Mouse (Mus musculus): Measurements from ENCODE around the gene Ptpn11. TPM values are rescaled to one million over a fixed set of nuclear protein-coding genes. Genes with fewer than 3 reads are reported as not detected.
"Not testable (repeated sequence)": the region's sequence is repeated elsewhere in the genome, so short reads cannot be mapped to it uniquely, and the experiment has no call there.

The Ptpn11 gene
- total RNA-seq, 2 experiments from 2014 or later = 93.7 to 99.3 TPM

DNA sequence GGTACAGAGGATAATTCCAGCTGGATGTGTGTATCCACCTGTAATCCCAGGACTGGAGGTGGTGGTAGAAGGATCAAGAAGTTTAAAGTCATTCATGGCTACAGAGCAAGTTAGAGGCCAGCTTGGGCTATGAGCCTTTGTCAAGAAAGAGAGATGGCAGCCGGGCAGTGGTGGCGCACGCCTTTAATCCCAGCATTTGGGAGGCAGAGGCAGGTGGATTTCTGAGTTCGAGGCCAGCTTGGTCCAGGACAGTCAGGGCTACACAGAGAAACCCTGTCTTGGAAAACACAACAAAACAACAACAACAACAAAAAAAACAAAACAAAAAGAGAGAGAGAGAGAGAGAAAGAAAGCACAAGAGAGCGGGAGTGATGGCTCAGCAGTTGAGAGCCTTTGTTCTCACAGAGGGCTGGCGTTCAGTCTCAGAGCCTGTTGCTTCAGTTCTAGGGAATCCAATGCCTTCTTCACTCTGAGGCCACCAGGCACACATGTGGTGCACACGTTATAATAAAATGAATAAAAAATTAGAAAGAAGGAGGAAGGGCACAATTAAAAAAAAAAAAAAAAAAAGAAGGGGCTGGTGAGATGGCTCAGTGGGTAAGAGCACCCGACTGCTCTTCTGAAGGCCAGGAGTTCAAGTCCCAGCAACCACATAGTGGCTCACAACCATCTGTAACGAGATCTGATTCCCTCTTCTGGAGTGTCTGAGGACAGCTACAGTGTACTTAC, 25.6 kb upstream of the Ptpn11 start:
- intact Hi-C loops (cut with DNase I) = loop anchor here (5.0 kb wide), 1 partner anchor 171 kb away; the partner anchor contains the start of gene Trafd1
- DNase-seq (ENCODE audit: low spot score in 2 of 2) = not testable (repeated sequence)

DNA sequence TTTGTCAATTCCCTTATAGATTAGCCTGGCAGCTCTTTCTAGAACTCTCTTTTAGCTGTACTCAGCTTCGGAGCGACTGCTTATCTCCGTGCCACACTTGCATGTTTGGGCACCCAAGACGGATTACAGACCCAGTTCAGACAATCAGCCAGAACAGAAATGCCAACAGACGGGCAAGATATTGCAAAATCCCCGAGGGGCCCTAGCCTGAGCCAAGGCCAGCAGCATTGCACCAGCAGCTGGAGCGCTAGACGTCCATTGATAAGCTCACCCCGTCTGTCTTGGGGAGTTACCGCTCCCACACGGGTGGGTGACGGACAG, 24.9 kb upstream of the Ptpn11 start:
- DNase-seq (ENCODE audit: low spot score in 2 of 2) = no peak
- intact Hi-C loops (cut with DNase I) = loop anchor here (5.0 kb wide), 1 partner anchor 171 kb away; the partner anchor contains the start of gene Trafd1

GRCm38 (mm10) chr5:121215380-121216125, 24.4 kb upstream of the Ptpn11 start:
- peak; percentile 71 for DNase-seq (ENCODE audit: low spot score in 2 of 2)
- intact Hi-C loops (cut with DNase I) = loop anchor here (2.0 to 5.0 kb wide), 2 partner anchors 51 to 172 kb away; partner anchors contain the start of gene Trafd1

DNA sequence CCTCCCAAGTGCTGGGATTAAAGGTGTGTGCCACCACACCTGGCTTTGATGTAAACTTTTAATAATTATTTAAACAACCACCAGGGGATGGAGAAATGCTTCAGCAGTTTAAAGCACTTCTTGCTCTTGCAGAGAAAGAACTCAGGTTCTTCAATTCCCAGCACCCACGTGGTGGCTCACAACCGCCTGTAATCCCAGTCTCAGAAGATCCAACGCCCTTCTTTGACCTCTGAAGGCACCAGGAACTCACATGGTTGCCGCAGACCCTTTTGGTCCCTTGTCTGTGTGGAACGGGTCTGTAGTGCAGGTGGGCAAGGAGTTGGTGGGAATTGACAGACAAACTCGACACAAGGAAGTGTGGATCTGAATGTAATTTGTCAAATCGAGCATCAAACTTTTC, 23.5 kb upstream of the Ptpn11 start:
- intact Hi-C loops (cut with DNase I) = loop anchor here (2.0 to 5.0 kb wide), 2 partner anchors 52 to 173 kb away; partner anchors contain the start of gene Trafd1

DNA sequence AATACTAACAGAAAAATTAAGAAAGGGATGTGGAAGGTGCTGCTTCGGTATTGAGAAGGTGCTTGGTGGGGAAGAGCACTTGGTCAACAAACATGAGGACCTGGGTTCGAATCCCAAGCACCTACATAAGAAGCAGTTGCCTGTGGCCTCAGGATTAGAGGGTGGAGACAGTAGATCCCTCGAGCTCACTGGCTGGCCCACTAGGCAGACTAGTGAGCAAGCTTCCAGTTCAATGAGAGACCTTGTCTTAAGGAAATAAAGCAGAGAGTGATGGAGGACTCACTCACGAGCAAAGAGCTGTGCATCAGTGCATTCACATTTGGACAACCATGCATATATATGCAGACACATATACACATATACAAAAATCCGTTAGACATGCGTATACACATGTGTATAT, 20.9 kb upstream of the Ptpn11 start:
- intact Hi-C loops (cut with DNase I) = no loop called here
- no peak for DNase-seq (ENCODE audit: low spot score in 2 of 2)

More for the DNA sequence above, 23.5 kb upstream of the Ptpn11 start:
- DNase-seq (ENCODE audit: low spot score in 2 of 2) = no peak

- intact Hi-C loops (cut with DNase I) = no loop called here
- DNase-seq (ENCODE audit: low spot score in 2 of 2) = no peak
Observed at GRCm38 (mm10) chr5:121210601-121210924, 19.4 kb upstream of the Ptpn11 start.

DNA sequence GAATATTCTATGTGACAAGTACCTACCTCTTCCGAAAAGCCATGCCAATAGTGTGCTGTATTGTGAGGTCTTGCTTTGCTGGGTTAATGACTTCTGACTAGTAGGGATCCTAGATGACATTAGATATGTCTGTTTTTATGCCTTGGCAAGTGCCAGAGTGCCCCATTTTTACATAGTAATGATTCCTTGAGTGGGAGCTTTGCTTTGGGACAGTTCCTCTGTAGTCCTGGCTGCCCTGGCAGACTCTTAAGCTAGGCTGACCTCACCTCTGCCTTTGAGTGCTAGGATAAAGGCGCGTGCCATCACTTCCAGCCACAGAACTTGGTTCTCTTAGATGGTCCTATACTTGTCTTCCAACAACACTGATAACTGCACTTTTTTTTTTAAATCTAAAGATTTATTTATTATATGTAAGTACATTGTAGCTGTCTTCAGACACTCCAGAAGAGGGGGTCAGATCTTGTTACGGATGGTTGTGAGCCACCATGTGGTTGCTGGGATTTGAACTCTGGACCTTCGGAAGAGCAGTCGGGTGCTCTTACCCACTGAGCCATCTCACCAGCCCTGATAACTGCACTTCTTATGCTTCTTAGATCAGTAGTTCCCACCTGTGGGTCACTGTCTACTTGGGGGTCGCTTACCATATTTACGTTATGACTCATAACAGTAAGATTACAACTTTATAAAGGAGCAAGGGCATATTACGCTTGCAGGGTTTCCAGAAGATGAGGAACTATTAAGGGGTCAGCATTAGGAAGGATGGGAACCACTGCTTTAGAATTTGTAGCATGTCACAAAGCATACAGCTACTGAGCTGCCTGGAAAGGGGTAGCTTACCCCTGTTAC, 18.8 kb upstream of the Ptpn11 start:
- no peak for DNase-seq (ENCODE audit: low spot score in 2 of 2)
- intact Hi-C loops (cut with DNase I) = no loop called here

- intact Hi-C loops (cut with DNase I) = no loop called here
- DNase-seq (ENCODE audit: low spot score in 2 of 2) = no peak
Observed at GRCm38 (mm10) chr5:121206984-121207383, 15.8 kb upstream of the Ptpn11 start.

GRCm38 (mm10) chr5:121206540-121206939, 15.3 kb upstream of the Ptpn11 start:
- DNase-seq (ENCODE audit: low spot score in 2 of 2) = no peak
- intact Hi-C loops (cut with DNase I) = no loop called here

DNA sequence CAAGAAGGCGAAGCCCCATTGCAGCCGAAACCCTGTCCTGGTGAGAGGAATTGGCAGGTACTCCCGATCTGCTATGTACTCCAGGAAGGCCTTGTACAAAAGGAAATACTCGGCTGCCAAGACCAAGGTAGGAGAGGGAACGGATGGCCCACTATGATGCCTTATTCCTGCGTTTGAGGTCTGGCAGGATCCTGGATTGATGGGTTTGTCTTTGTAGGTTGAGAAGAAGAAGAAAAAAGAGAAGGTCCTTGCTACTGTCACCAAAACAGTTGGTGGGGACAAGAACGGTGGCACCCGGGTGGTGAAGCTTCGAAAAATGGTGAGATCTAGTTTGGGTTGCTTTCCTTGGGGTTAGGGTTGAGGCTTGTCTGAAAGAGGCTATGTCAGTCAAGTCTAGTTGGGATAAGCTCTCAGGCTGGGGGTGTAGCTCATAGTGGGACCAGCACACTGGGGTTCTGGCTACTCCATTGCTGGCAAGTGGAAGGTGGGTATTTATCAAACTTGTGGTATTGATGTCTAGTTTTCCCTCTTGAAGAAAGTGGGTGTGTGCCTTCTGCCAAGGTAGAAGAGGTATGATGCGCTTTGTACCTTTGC, 14.4 kb upstream of the Ptpn11 start:
- intact Hi-C loops (cut with DNase I) = not testable (repeated sequence)

GRCm38 (mm10) chr5:121204132-121205089, 13.2 kb upstream of the Ptpn11 start, which contains the start of gene Rpl6:
Rpl6 (plus strand) TSS chr5:121204481.
- peak; percentile 75 to 84 for DNase-seq (ENCODE audit: low spot score in 2 of 2)
- intact Hi-C loops (cut with DNase I) = loop anchor here (1.0 kb wide), 1 partner anchor 13 kb away; the partner anchor contains the start of gene Ptpn11

More for the DNA sequence above, 14.4 kb upstream of the Ptpn11 start:
- DNase-seq (ENCODE audit: low spot score in 2 of 2) = not testable (repeated sequence)

- intact Hi-C loops (cut with DNase I) = no loop called here
Observed at GRCm38 (mm10) chr5:121202467-121202866, 11.3 kb upstream of the Ptpn11 start.

DNA sequence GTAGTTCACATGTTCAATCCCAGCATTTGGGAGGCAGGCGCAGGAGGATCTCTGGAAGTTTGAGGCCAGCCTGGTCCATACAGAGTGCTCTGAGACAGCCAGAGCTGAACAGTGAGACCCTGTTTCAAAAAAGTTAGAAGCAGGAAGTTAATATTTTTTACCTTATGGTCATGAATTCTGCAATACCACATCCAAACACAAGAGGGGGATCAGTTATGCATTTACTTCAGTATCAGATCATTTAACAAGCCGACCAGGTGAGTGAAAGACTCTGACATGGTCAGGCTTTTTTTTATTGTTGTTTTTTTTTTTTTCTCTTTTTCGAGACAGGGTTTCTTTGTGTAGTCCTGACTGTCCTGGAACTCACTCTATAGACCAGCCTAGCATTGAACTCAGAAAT, 10.5 kb upstream of the Ptpn11 start:
- intact Hi-C loops (cut with DNase I) = no loop called here
- no peak for DNase-seq (ENCODE audit: low spot score in 2 of 2)

More at GRCm38 (mm10) chr5:121202467-121202866, 11.3 kb upstream of the Ptpn11 start:
- DNase-seq (ENCODE audit: low spot score in 2 of 2) = no peak

DNA sequence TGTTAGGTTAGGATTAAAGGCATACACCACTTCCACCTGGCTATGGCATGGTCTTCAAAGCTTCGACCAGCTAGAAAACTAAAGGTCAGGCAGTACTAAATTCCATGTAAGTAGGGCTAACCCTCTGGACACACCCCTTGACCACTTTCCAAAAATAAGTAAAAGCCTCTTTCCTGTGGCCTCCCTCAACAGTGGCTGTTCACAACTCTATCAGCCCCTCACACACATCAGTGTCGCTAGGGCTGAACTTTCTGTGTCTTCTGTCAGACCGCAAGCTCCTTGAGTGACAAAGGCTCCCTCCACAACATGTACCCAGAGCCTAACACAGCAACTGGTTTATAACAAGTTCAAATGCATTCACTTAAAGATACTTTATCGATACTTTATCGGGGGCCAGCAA, 7.2 kb upstream of the Ptpn11 start:
- intact Hi-C loops (cut with DNase I) = no loop called here

DNA sequence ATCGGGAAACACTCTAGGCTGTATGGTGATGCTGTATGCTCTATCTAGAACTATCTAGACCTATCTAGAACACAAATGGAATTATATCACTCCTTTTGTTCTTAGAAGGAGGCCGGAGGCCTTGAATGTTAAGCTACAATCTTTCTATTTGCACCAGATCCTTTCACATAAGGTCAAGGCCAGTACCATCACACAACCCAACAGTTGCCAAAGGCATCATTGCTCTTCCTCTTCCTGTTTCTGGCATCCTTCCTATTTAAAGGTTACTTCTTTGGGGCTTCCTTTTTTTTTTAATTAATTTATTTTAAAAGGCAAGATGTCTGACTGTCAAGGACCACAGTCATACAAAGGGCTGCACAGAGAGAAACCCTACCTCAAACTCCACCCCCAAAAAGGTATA, 6.1 kb upstream of the Ptpn11 start:
- intact Hi-C loops (cut with DNase I) = no loop called here
- DNase-seq (ENCODE audit: low spot score in 2 of 2) = no peak

More for the DNA sequence above, 7.2 kb upstream of the Ptpn11 start:
- DNase-seq (ENCODE audit: low spot score in 2 of 2) = no peak

GRCm38 (mm10) chr5:121196764-121197163, 5.6 kb upstream of the Ptpn11 start:
- intact Hi-C loops (cut with DNase I) = no loop called here
- DNase-seq (ENCODE audit: low spot score in 2 of 2) = no peak

GRCm38 (mm10) chr5:121194173-121194572, 3.0 kb upstream of the Ptpn11 start:
- intact Hi-C loops (cut with DNase I) = no loop called here
- DNase-seq (ENCODE audit: low spot score in 2 of 2) = no peak

GRCm38 (mm10) chr5:121191584-121191906, 348 bp upstream of the Ptpn11 start:
- DNase-seq (ENCODE audit: low spot score in 2 of 2) = no peak
- intact Hi-C loops (cut with DNase I) = loop anchor here (1.0 kb wide), 1 partner anchor 13 kb away; the partner anchor contains the start of gene Rpl6

Data from left cerebral cortex, postnatal 36 days (tissue).